Mouse (Mus musculus): ENCODE data around the gene Mars.

Gene Mars

GRCm38 (mm10) chr10:127255625-127256345 is 55.8 kb downstream of the Mars start:
- no peak for DNase-seq

- no peak for DNase-seq
Measured at GRCm38 (mm10) chr10:127250810-127251209, 60.8 kb downstream of the Mars start.
